ENCODE assay signal across 21 mouse cellular contexts in the genomic region with DNA sequence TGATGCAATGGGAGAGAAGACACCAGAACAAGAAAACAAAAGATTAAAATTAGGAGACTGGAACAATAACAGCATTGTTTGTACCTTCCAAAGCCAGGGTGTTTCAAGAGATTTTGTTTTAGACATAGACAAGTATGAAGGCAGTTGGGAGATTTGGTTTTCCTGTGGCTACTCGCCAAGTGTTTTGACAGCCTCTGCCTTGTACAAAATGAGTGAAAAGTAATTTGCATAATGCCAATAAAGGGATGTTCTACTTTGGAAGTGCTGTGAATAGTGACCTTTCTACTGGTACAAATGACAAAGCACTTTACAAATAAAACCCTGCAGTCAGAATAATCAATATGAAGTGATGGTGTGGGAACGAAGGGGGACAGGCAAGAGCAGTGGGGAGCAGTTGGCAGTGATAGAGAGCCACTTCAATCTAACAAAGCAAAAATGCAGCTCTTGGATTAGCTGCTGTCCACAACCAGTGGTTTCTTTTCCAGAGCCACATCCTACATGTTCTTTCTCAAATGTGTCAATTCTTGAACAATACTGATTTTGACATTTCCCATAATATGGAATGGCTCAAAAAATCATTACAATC.
DNase-seq lines count a peak whose midpoint lies in the region; ATAC-seq lines count a peak whose summit lies in the region.
"Had no signal": no experiment of that assay in that cellular context is flagged by ENCODE, and none has a peak within 500 bp of the region (broad histone marks: within the 10 kb centered on the region; RNA-seq: fewer than 3 reads in every experiment).

No protein-coding gene starts in this region.

- H3K9ac ChIP-seq in midbrain, embryonic 11.5 days (ENCODE audit: low read length) = no peak overlapping the region
- no peak overlapping the region for H3K9ac ChIP-seq in midbrain, embryonic 15.5 days
- no peak overlapping the region for H3K9ac ChIP-seq in forebrain, embryonic 13.5 days
- H3K9ac ChIP-seq: embryonic facial prominence, embryonic 15.5 days; neural tube, embryonic 15.5 days had no signal

- no peaks in the 10 kb centered on the region for H3K9me3 ChIP-seq in midbrain, embryonic 11.5 days (ENCODE audit: control insufficient read depth, low read length)
- H3K9me3 ChIP-seq in midbrain, embryonic 15.5 days = no peaks in the 10 kb centered on the region
- no peaks in the 10 kb centered on the region for H3K9me3 ChIP-seq in forebrain, embryonic 13.5 days (replicated peaks)
- H3K9me3 ChIP-seq: embryonic facial prominence, embryonic 15.5 days; heart, embryonic 10.5 days; neural tube, embryonic 15.5 days had no signal

- H3K27me3 ChIP-seq in midbrain, embryonic 11.5 days (ENCODE audit: control insufficient read depth, insufficient read depth, low read length) = no peaks in the 10 kb centered on the region
- no peaks in the 10 kb centered on the region for H3K27me3 ChIP-seq in midbrain, embryonic 15.5 days (replicated peaks)
- H3K27me3 ChIP-seq in forebrain, embryonic 13.5 days = no peaks in the 10 kb centered on the region
- H3K27me3 ChIP-seq: embryonic facial prominence, embryonic 15.5 days; neural tube, embryonic 15.5 days had no signal

- no peak overlapping the region for H3K4me2 ChIP-seq in midbrain, embryonic 11.5 days
- H3K4me2 ChIP-seq in midbrain, embryonic 15.5 days = no peak overlapping the region
- H3K4me2 ChIP-seq in forebrain, embryonic 13.5 days = no peak overlapping the region
- H3K4me2 ChIP-seq: embryonic facial prominence, embryonic 15.5 days; liver, embryonic 11.5 days; neural tube, embryonic 15.5 days had no signal

- peak; percentile 1 to 4 for DNase-seq in cerebellum, postnatal 14 days
- no peak for DNase-seq in cerebellum, adult 11-12 months
- peak; percentile 19 for DNase-seq in midbrain, embryonic 11.5 days (ENCODE audit: low spot score, missing footprints)
- no peak for DNase-seq in frontal cortex, postnatal 10 days (ENCODE audit: low spot score in 2 of 2)
- DNase-seq: B cell, adult 2 months; gastrocnemius, adult 2 months; heart, postnatal 10 days; kidney, adult 2 months; kidney, postnatal 10 days; lung, adult 2 months; right cerebral cortex, postnatal 25 days; thymus, adult 18-20 months; thymus, postnatal 4 days had no signal

- no peaks in the 10 kb centered on the region for H3K4me1 ChIP-seq in midbrain, embryonic 11.5 days (ENCODE audit: control insufficient read depth, insufficient read depth, low read length)
- no peaks in the 10 kb centered on the region for H3K4me1 ChIP-seq in midbrain, embryonic 15.5 days
- peaks cover 7% of the 10 kb centered on the region for H3K4me1 ChIP-seq in forebrain, embryonic 13.5 days
- H3K4me1 ChIP-seq: embryonic facial prominence, embryonic 15.5 days; heart, embryonic 10.5 days; neural tube, embryonic 15.5 days had no signal

- H3K4me3 ChIP-seq in midbrain, embryonic 11.5 days (ENCODE audit: low read depth, low read length) = no peak overlapping the region
- H3K4me3 ChIP-seq in midbrain, embryonic 15.5 days = no peak overlapping the region
- no peak overlapping the region for H3K4me3 ChIP-seq in forebrain, embryonic 13.5 days
- H3K4me3 ChIP-seq: embryonic facial prominence, embryonic 15.5 days; gastrocnemius, adult 2 months; heart, embryonic 10.5 days; neural tube, embryonic 15.5 days had no signal

- no peak overlapping the region for H3K27ac ChIP-seq in midbrain, embryonic 11.5 days (ENCODE audit: low read depth, low read length)
- no peak overlapping the region for H3K27ac ChIP-seq in midbrain, embryonic 15.5 days
- H3K27ac ChIP-seq in forebrain, embryonic 13.5 days = no peak overlapping the region
- H3K27ac ChIP-seq: embryonic facial prominence, embryonic 15.5 days; gastrocnemius, adult 2 months; heart, embryonic 10.5 days; neural tube, embryonic 15.5 days had no signal

- peak; percentile 57; the same call in 1 of the 2 replicates for ATAC-seq in midbrain, embryonic 11.5 days (ENCODE audit: low FRiP score)
- no peak for ATAC-seq in midbrain, embryonic 15.5 days (replicated peaks)
- ATAC-seq in forebrain, embryonic 13.5 days = peak; percentile 83
- ATAC-seq in activated CD4-positive, CD25-positive, alpha-beta regulatory T cell, adult 4 months = no peak
- ATAC-seq: inflammation-experienced regulatory T-cells, adult 6 months had no signal

- 35% methylated on average over 2 of the region's 2 CpGs for WGBS in midbrain, embryonic 11.5 days
- 26% methylated on average over 2 of the region's 2 CpGs for whole genome bisulfite sequencing in midbrain, embryonic 15.5 days
- 19% methylated on average over 2 of the region's 2 CpGs for WGBS in forebrain, embryonic 13.5 days

- no peaks in the 10 kb centered on the region for H3K36me3 ChIP-seq in midbrain, embryonic 11.5 days (ENCODE audit: control insufficient read depth, insufficient read depth, low read length)
- no peaks in the 10 kb centered on the region for H3K36me3 ChIP-seq in midbrain, embryonic 15.5 days (replicated peaks)
- H3K36me3 ChIP-seq in forebrain, embryonic 13.5 days (ENCODE audit: poor library complexity, severe bottlenecking) = no peaks in the 10 kb centered on the region
- H3K36me3 ChIP-seq: embryonic facial prominence, embryonic 15.5 days; heart, embryonic 10.5 days; neural tube, embryonic 15.5 days had no signal

Comparison
In these comparisons a context has a peak if more than half of its experiments do, and no peak if none do; other contexts are left out.
1. DNase-seq: peak in cerebellum, postnatal 14 days (2 of 2) and midbrain, embryonic 11.5 days (single experiment); none in cerebellum, adult 11-12 months (single experiment) and frontal cortex, postnatal 10 days (0 of 2).
2. ATAC-seq: peak in midbrain, embryonic 11.5 days (single experiment) and forebrain, embryonic 13.5 days (single experiment); none in midbrain, embryonic 15.5 days (single experiment) and activated CD4-positive, CD25-positive, alpha-beta regulatory T cell, adult 4 months (single experiment).